Mouse (Mus musculus): ENCODE measurements at regions not wholly inside any gene's neighbourhood (a gene's known extent, or its start where the extent isn't known, plus 50 kb on each side); places are given as distances from the start of the nearest gene placed in this dataset.

DNA sequence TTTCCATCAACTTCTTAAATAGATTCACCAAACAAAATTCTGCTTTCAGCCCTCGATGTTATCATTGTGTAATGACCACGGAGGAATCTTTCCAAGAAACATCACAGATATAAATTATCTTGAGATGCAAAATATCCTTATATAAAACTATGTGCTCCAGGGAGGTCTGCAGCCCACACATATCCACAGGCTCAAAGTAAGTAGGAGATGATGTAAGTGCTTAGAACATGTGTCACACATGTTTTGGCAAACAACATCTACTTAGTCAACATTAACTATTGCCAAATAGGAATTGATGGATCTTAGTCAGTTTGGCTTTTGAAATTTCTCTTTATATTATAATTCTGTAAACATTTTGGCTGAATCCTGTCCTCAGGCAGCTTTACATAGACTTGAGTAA, 800.8 kb upstream of the Tenm2 start:
- no peak for DNase-seq (ENCODE audit: low read depth, low spot score)

DNA sequence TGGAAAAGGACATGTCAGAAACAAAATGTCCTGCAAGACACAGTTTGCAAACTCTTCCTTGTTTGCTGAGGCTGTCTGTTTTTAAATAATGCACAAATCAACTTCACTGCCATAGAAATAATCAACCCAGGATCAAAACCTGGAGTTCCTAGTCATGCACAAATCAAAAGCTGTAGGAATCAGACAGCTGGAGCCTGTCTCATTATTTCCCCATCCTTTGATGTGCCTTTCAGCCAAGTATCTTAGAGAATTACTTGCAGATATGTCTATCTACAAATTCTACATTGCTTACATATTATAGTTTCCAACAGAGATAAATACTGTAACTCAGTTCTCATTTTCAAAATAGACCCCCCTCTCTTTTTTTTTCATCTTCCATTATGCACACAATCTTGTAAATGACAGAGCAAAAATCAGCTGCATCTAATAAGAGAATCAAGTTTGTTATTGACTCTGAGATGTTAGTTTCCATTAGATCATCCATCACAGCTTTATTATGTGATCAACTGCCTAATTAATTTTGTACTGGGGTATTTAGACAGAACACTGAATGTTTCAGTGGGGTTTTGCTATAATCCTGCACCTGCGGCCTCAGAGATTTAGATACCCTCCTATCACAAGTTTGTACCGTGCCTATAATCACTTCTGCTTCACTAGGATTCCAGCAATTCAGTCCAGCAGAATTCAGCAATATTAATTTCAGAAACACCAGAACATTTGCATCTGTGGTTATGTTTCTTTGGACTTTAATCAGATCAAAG, 798.9 kb upstream of the Tenm2 start:
- no peak for DNase-seq (ENCODE audit: low read depth, low spot score)

DNA sequence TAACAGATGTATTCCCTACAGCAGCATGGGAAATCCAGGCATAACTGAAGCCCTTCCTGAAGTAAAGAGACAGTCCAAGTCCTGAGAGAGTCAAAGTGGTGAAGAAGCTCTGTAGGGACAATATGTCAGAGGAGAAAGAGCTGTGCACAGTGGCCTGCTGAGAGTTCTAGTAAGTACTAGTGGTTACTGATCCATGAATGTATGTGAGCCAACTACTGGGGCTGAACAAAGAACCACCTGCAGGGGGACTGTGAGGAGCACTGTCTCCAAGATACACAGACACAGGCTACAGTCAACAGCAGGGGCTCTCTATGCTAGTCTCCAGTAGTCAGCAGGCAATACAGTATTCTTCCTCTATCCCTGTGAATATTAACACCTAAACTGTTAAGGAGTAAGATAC, 785.9 kb upstream of the Tenm2 start:
- DNase-seq (ENCODE audit: low read depth, low spot score), result no peak

DNA sequence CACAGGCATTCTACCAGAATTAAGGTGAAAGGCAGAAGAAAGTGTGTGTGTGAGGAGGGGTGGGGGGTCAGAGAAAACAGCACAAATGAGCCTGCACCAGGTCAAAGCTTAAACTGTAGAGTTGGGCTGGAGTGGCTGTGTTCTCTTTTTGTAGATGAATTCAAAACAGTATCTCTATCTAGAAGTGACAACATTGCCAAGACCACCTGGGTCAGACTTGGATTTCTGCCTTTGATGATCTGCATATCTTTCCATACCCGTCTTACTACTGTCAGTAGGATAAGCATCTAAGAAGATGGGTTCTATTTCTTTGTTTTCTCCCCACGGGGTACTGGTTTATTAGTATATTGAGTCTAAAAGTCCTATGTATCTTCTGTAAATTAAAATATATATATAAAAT, 742.4 kb upstream of the Tenm2 start:
- DNase-seq (ENCODE audit: low read depth, low spot score), result no peak

DNA sequence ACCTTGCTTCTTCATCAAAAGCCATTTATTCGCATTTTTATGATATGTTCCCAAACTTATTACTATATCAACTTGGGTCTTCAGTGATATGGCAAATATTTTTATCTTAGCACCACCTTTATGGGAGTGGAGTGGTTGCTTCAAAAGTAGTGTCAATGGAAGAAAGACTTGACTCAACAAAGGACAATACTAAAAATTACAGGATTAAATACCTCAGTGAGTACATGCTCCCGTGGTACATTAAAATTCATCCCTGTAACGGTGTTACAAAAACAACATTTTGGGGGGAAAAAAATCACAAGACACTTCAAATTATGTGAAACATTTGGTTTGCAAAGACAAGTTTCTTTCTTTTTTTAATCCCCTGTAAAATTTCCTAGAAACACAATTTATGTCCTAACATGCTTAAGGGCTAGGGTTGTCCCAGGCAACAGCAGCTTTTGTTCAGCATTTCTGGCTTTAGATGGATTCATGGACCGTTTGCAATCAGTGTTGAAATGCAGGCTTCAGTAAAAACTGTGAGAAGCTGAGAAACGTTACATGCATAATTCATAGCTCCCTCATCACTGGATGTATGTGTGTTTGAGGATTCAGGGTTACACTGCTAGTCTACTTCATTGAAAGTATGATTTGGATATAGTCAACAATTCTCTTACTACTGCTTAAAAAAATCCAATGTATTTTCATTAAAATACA, 700.8 kb upstream of the Tenm2 start:
- no peak for DNase-seq (ENCODE audit: low read depth, low spot score)

DNA sequence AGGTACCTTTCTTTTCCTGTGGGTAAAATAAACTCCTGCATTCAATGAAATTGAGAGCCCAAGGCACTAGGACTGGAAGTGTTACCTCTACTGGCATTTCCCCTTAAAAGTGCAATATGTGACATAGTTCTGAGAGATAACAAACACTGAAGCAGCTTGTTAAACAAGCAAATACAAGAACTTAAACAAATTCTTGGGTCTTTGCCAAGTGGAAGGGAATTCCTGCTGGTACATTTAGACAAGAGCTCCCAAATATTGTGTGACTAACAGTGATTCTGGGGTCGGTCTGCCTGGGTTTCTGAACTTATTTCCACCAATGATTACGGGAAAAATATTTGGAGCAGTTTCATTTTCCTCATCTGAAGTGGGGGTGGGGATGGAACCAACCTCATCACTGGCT, 677.4 kb upstream of the Tenm2 start:
- DNase-seq (ENCODE audit: low read depth, low spot score), result no peak

DNA sequence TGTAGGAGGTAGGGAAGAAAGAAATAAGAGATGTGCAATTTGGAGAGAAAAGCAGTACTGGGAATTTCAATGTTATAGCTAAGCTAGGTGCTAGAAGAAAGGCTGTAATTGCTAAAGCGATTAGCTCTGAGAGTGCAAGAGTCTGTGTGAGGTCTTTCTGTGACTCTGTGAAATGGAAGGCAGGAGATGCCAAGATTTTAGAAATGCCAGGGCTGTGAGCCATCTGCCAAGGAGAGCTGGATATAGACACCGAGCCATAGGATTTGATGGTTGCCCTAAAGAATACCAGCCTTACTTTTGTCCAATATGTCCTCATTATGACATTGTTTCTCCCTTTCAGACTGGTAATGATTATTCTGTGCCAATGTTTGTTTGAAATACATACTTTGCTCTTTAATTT, 669.2 kb upstream of the Tenm2 start:
- no peak for DNase-seq (ENCODE audit: low read depth, low spot score)

DNA sequence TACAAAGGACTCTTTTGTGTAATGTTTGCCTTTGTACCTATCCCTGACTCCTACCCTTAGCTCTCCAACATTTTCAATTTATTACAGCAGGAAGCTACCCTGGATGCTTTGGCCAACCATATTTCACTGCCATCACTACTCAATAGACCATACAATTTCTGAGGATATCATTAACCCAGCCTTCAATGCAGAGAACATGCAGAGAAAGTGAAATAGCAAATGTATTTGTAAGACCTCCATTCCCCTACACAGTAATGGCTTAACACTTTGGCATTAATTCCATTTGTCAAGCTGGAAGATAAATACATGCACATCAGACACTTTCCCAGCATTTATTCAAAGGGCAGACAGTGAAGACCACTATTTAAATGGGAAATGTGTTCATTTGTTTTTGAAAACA, 661.9 kb upstream of the Tenm2 start:
- no peak for DNase-seq (ENCODE audit: low read depth, low spot score)

DNA sequence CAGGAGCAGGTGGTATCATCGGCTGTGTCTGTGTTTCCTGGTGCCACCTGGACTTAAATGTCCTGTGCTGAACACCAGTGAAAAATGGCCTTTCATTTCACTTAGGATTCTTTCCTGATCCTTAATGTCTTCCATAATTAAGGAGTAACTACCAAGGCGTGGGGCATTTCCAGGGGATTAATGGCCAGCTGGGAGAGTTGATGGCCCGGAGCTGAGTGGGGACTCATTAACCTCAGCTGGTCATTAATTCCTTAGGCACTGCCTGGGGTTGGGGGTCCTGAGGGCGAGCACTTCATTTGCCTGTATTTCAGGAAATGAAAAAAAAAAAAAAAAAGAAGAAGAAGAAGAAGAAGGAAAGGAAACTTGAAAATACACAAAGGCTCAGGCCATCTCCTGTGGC, 647.0 kb upstream of the Tenm2 start:
- DNase-seq (ENCODE audit: low read depth, low spot score), result no peak

DNA sequence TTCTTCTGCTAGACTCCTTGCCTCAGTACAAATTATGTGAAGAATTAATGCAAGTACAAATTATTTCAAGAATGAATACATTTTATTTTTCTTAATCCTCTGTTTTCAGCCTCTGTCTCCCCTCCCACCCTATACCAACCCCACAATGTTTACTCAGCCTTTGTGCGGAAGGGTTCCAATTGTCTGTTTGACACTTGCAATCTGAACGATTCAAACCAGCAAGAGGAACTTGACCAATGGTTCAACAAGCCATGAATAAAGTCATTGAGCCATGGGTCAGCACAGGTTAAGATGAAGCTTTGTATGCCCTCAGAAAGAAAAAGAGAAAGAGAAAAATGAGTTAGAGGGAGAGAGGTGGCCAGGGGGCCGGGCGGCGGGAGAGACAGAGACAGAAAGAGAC, 601.5 kb upstream of the Tenm2 start:
- DNase-seq (ENCODE audit: low read depth, low spot score), result no peak

DNA sequence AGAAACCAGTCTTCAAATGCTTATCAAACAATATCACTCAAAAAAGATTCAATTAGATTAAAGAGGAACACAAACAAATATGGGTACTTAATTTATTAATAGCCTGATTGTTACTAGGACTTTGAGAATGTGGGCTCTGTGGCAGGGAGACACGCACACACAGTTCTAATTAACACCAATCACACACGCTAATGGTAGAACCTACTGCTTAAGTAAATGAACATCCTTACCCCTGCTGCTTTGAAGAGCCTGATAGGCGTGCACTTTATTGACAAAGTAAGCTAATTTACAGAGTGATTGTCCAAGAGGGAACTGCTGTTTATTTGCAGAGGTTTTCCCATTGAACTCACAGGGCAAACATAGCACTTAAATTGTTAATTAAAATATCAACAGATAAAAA, 595.2 kb upstream of the Tenm2 start:
- DNase-seq (ENCODE audit: low read depth, low spot score), result no peak

DNA sequence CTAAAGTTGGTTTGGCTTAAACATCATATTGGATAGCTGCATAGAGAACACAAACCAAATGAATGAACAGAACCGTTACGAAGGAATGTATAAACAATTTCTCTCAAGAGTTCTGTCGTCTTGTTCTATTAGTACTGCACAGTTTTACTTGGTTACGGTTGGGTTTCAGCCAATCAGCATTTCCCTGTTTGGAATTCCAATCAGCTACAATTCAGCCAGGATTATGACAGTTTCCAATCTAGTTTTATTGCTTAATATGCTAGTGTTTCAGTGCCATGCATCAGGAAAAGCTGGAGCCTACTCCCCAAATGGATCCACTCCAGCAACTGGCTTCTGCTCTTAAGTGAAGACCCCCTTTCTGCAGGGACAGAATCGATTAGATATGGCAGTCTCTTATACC, 571.0 kb upstream of the Tenm2 start:
- no peak for DNase-seq (ENCODE audit: low read depth, low spot score)

DNA sequence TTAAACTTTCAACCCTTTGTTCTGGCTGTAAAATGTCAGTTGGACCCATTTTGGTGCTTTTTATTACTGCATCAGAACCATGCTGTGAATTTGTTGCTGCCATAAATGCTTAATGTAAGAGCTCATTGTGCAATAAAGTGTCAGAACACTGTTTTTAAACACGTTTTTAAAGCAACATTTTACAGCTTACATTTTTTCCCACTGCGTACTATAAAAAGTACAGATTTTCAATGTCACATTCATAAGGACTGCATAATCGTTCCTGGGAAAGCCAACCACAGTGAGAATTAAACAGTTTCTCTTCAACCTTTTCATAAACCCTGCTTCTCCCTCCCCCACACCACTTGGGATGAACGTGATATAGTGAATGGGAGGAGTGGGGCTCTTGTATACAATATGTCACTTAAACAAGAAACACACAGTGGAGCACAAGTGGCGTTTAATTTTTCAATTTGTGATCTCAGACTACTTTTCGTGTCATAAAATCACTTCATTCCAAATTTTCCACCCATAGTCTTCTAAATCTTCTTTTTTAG, 563.1 kb upstream of the Tenm2 start:
- DNase-seq (ENCODE audit: low read depth, low spot score), result no peak

DNA sequence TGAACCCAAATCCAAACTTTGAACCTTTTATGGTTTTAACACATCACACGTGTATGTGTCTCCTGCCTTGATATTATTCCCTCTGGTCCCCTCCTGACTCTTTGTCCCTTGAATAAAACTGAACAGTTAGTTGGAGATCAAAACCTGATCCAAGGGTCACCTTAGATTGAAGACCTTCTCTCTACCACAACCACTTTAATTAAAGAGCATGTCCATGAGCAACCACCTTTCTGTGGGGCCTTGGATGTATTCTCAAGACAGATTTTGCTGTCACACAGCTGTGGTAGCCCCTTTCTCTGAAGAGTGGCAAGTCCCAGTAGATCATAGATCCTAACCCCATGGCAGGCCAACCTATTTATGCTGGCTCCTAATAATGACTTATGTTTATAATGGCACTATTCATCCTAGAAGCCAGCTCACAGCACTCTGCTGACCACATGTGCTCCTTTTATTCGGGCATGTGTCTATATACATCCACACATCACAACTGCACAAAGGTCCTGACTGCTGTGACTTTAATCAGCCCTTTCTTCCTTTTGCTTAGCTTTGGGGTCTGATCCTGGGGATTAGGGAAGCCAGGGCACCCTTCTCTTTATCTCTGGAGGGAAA, 536.8 kb upstream of the Tenm2 start:
- DNase-seq (ENCODE audit: low read depth, low spot score), result no peak

DNA sequence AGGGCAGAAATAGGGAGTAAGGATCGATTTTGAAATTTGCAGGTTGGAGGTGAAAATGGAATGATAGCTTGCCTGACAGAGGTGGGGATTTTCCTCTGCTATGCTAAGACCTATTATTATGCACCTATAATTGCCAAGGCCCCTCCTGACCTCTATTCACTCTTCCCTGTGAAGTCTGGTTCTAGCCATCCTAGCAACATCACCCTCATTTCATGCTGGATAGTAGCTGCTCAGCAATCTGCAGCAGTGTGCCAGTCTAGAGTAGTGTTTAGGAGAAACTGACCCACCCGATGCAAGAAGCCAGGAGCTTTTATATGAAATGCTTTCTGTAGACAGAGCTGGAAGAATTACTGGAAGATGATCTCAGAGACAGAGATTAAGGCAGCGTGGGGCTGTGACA, 535.1 kb upstream of the Tenm2 start:
- no peak for DNase-seq (ENCODE audit: low read depth, low spot score)

DNA sequence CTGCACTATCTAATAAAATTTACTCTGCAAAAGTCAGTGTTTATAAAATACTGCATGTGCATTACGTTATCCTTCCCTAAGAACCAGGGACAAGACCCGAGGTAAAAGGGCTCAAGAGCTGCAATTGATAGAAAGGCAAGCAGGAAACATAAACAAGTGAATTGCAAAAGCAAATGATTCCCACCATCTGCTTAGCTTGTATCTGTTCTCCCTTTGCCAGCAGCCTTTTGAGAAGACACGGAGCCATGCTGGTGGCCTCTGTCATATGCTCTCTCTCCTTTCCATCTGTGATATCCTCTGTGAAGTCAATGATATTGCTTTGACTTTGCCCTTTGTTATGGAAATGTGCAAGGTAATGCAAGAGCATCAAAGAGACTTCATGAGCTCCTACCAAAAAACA, 532.4 kb upstream of the Tenm2 start:
- no peak for DNase-seq (ENCODE audit: low read depth, low spot score)

DNA sequence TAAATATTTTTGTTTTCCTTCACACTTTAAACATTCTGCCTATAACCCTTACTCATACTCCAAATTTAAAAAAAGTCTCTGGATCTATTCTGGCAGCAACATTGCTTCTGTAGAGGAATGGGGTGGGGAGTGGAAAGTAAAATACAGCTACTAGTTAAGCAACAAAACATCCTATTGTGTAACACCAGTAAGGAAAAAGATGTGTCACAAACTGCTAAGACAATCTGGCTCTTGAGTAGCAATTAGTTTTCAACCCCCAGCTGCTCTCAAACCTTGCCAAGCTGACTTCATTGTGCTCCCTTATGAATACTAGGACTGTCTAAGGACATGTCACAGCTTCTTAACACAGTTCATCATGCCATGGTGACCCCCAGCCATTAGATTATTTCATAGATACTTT, 500.2 kb upstream of the Tenm2 start:
- no peak for DNase-seq (ENCODE audit: low read depth, low spot score)

DNA sequence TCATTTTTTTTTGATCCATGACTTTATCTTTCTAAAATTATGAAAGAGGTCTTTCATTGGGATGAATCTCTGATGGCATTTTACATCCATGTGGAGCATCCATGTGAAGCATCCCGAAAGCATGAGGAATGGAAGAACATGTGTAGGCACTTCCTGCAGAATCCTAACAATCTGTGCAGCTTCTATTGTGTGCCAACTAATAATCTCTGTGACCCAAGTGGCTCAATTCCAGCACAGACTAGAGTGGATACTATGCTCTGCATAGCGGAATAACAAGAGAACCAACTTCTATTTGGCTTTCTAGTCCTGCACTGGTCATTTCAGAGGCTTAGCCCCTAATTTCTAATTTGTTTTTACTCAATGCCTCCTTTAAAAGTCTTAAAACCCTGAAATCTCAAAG, 499.7 kb upstream of the Tenm2 start:
- no peak for DNase-seq (ENCODE audit: low read depth, low spot score)

DNA sequence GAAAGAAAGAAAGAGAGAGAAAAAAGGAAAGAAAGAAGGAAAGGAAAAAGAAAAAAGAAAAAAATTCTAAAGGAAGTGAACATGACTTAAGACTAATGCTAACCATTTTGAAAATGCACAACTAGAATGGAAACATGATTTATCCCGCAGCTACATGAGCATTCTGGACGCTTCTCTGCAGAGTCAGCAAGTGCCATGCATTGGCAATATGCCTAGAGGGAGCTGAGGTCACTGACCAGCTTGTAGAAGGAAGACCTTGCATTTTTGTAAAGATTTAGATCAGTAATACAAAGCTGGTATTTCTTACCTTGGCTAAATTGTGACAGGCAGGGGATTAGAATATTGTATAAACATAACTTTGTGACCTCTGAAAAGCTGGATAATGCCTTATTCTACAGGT, 461.2 kb upstream of the Tenm2 start:
- DNase-seq (ENCODE audit: low read depth, low spot score), result no peak

DNA sequence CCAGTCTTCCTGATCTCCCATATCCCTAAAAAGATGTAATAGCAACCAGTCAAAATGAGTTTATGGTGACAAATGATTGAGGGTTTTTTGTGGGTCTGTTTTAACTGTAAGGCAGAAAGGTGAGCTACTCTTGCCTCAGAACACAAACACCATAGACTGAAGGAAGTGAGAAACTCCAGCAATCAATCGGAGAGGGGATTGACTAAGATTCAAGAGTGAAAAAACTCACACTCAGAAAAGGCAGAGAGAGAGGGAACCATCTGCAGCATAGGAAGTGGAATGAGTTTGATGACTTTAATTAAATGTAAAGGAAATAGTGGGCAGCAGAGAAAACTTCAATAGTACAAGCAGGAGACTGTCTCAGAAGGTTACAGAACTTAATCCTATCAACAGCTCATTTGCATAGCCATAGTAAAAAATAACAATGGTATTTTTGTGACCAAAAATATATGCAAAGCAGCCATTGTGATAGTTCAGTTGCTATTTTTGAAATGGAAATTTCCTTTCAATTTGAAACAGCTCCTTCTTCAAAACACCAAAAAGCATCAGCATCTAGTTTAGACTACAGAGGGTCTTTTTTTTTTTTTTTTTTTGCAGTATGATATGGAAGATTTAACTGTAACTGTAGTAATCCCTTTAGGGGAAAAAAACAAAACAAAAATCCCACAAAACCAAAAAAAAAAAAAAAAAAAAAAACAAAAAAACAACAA, 442.9 kb upstream of the Tenm2 start:
- no peak for DNase-seq (ENCODE audit: low read depth, low spot score)

DNA sequence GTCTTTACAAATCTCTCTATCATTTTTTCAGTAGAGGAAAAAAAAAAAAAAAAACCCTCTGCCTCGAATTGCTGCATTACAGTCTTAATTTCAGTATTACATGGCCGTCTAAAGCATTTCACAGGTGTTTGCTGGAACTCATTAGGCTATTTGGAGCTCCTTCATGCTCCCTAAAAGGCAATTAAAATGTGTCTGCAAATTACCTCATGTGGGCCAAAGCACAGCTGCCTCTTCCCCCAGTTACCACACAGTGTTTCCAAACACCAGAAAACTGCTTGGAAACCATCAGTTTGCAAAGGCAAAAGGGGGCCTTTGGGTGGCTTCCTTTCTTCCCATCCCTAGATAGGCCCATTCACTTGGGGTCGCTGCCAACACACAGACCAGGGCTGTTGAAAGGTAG, 435.6 kb upstream of the Tenm2 start:
- no peak for DNase-seq (ENCODE audit: low read depth, low spot score)

DNA sequence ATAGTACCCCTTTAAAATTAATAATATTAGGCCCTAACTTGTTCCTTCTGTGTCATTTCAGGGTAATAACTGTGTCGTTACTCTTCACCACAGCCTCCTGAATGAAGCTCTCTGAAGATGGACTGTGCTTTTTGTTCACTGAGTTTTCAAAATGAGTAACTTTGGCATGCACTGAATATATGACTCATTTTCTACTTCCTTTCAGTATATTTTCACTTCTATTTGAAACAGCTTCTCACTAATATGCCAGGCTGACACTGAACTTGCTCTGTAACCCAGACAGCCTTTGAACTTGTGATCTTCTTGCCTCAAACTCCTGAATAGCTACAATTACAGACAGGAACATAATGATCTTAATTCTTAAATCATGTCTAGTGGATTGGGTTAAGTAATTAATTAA, 431.2 kb upstream of the Tenm2 start:
- DNase-seq (ENCODE audit: low read depth, low spot score), result no peak
